Mouse (Mus musculus): ENCODE measurements around the gene Luzp2. TPM values are rescaled to one million over a fixed set of nuclear protein-coding genes. Genes with fewer than 3 reads are reported as not detected.
"Not testable (repeated sequence)": the region's sequence is repeated elsewhere in the genome, so short reads cannot be mapped to it uniquely, and the experiment has no call there.

Gene Luzp2
- polyA plus RNA-seq, 1 experiment from 2014 or later, result 33.3 TPM

DNA sequence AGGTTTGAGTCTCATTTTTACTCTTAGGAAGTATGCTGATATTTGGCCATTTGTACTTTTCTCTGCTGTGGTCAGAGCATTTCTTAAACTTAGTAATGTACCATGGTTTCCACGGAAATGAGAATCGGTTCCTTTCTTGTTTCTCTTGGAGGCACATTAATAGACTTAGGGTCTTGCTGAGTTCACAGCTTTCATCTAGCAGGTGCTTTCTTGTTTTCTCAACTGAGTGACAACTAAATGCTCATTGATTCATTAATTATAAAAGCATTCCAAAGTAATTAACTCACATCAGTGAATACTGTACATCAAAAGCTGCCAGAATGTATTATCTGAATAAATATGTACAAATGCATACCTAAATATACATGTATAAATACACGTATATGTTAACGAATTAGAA is 127.4 kb downstream of the Luzp2 start:
- H3K36me3 ChIP-seq (ENCODE audit: control insufficient read depth, insufficient read depth, low read length), result no peaks in the 10 kb centered on the region
- H3K27me3 ChIP-seq (ENCODE audit: control insufficient read depth, insufficient read depth, low read length), result no peaks in the 10 kb centered on the region
- WGBS, result 86% methylated on average over 4 of the region's 4 CpGs
- no peak overlapping the region for H3K4me2 ChIP-seq (ENCODE audit: low read depth, low read length)
- no peak for ATAC-seq (ENCODE audit: low read depth)
- H3K9me3 ChIP-seq (ENCODE audit: control insufficient read depth, low read length), result no peaks in the 10 kb centered on the region
- no peak overlapping the region for H3K4me3 ChIP-seq (ENCODE audit: low read depth, low read length)
- H3K4me1 ChIP-seq (ENCODE audit: control insufficient read depth, insufficient read depth, low read length), result no peaks in the 10 kb centered on the region
- H3K9ac ChIP-seq (replicated peaks; ENCODE audit: low read depth, low read length), result no peak overlapping the region
- no peak overlapping the region for H3K27ac ChIP-seq (ENCODE audit: low read depth, low read length)

DNA sequence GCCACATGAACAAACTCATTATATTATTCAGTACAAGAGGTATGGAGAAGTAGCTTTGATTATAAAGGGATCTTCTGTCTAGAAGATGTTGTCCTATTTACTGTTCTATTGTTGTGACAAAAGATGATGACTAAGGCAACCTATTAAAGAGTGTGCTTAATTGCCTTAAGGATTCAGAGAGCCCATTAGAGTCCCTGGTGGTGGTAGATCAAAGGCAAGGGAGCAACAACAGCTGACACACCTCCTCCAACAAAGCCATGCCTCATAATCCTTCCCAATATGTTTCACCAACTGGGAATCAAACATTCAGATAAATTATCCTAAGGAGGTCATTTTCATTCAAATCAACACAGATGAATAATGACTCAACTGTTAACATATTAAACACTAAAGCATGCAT is 142.1 kb downstream of the Luzp2 start:
- H3K36me3 ChIP-seq (ENCODE audit: control insufficient read depth, insufficient read depth, low read length), result no peaks in the 10 kb centered on the region
- no peaks in the 10 kb centered on the region for H3K27me3 ChIP-seq (ENCODE audit: control insufficient read depth, insufficient read depth, low read length)
- no peaks in the 10 kb centered on the region for H3K4me1 ChIP-seq (ENCODE audit: control insufficient read depth, insufficient read depth, low read length)
- no peak for ATAC-seq (ENCODE audit: low read depth)
- no peaks in the 10 kb centered on the region for H3K9me3 ChIP-seq (ENCODE audit: control insufficient read depth, low read length)
- H3K4me2 ChIP-seq (ENCODE audit: low read depth, low read length), result no peak overlapping the region
- H3K27ac ChIP-seq (ENCODE audit: low read depth, low read length), result no peak overlapping the region
- H3K4me3 ChIP-seq (ENCODE audit: low read depth, low read length), result no peak overlapping the region
- no peak overlapping the region for H3K9ac ChIP-seq (replicated peaks; ENCODE audit: low read depth, low read length)

DNA sequence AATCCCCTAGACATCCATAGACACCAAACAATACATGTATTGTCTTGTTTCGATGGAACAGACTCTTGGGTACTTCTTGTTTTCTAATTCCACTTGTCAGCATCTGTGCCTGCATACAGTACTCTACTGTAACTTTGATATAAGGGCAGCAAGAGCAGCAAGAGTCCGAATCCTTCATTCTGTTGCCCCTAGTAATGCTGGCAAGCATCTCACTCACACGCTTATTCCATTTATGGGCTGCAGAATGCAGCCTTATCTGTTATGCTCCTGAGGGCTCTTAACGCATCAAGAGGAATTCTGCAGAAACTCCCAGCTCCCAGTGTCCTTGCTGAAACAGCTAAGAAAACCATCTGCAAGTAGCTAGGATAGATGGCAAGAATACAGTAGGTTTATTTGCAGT is 145.3 kb downstream of the Luzp2 start:
- H3K4me1 ChIP-seq (ENCODE audit: control insufficient read depth, insufficient read depth, low read length), result no peaks in the 10 kb centered on the region
- no peaks in the 10 kb centered on the region for H3K36me3 ChIP-seq (ENCODE audit: control insufficient read depth, insufficient read depth, low read length)
- WGBS, result 67% methylated on average over 4 of the region's 4 CpGs
- H3K27ac ChIP-seq (ENCODE audit: low read depth, low read length), result no peak overlapping the region
- H3K4me2 ChIP-seq (ENCODE audit: low read depth, low read length), result no peak overlapping the region
- H3K27me3 ChIP-seq (ENCODE audit: control insufficient read depth, insufficient read depth, low read length), result no peaks in the 10 kb centered on the region
- no peak overlapping the region for H3K4me3 ChIP-seq (ENCODE audit: low read depth, low read length)
- H3K9ac ChIP-seq (replicated peaks; ENCODE audit: low read depth, low read length), result no peak overlapping the region
- no peak for ATAC-seq (ENCODE audit: low read depth)
- no peaks in the 10 kb centered on the region for H3K9me3 ChIP-seq (ENCODE audit: control insufficient read depth, low read length)

DNA sequence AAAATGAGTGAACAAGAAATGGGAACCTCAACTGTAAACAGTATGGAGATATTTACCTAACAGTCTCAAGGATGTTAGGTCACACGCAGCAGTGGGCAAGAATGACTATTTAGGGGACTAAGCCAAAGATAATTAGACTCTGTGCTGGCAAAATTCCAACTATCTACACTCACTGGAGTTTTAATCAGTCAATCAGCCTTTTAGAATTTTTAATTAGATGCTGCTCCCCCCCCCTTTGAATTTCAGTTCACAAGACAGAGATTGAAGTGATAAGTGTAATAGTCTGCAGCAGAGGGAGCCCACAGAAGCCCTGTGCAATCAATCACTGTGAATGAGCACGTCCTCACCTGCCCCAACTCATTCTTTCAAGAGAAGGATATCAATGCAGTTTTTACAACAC is 165.1 kb downstream of the Luzp2 start:
- Histone ChIP-seq H3K27me3 (ENCODE audit: control insufficient read depth, insufficient read depth, low read length) (no peaks in the 10 kb centered on the region), H3K27ac (ENCODE audit: low read depth, low read length) (no peak overlapping the region), H3K36me3 (ENCODE audit: control insufficient read depth, insufficient read depth, low read length) (no peaks in the 10 kb centered on the region), H3K4me1 (ENCODE audit: control insufficient read depth, insufficient read depth, low read length) (no peaks in the 10 kb centered on the region), H3K4me2 (ENCODE audit: low read depth, low read length) (no peak overlapping the region), H3K4me3 (ENCODE audit: low read depth, low read length) (no peak overlapping the region), H3K9me3 (ENCODE audit: control insufficient read depth, low read length) (no peaks in the 10 kb centered on the region), H3K9ac (replicated peaks; ENCODE audit: low read depth, low read length) (no peak overlapping the region)
- 52% methylated on average over 2 of the region's 2 CpGs for WGBS
- no peak; the same call in 1 of the 2 replicates for ATAC-seq (ENCODE audit: low read depth)

DNA sequence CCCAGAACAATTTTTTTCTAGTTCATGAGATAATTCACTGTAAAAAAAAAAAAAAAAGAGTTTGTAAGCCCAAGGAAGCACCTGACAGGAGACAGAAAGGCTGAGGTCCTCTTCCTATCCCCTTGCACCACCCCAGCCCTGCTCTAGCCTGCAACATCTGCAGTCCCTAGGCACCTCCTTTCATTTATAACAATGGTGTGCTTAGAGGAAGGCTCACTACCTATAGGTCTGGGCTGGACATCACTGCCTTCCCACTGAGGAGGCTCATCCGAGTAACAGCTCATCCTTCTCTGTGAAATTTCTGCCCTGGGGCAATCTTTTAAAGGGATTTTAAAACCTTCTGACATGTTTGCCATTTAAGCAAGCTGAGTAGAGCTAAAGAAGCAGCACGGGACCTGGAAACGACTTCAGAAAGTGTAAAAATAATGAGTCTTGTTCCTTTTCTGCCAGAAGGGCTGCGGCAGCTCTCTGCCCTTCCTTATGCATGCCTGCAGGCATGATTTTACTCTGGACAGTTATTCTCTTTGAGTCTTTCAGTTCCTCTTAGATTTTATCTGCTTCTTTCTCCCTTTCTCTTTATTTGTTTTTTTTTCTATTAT is 174.0 kb downstream of the Luzp2 start:
- no peaks in the 10 kb centered on the region for H3K9me3 ChIP-seq (ENCODE audit: control insufficient read depth, low read length)
- H3K4me2 ChIP-seq (ENCODE audit: low read depth, low read length), result no peak overlapping the region
- no peaks in the 10 kb centered on the region for H3K27me3 ChIP-seq (ENCODE audit: control insufficient read depth, insufficient read depth, low read length)
- H3K27ac ChIP-seq (ENCODE audit: low read depth, low read length), result no peak overlapping the region
- ATAC-seq (ENCODE audit: low read depth), result no peak
- H3K4me1 ChIP-seq (ENCODE audit: control insufficient read depth, insufficient read depth, low read length), result no peaks in the 10 kb centered on the region
- no peak overlapping the region for H3K4me3 ChIP-seq (ENCODE audit: low read depth, low read length)
- no peaks in the 10 kb centered on the region for H3K36me3 ChIP-seq (ENCODE audit: control insufficient read depth, insufficient read depth, low read length)
- no peak overlapping the region for H3K9ac ChIP-seq (replicated peaks; ENCODE audit: low read depth, low read length)
- WGBS, result 58% methylated on average over 4 of the region's 4 CpGs

DNA sequence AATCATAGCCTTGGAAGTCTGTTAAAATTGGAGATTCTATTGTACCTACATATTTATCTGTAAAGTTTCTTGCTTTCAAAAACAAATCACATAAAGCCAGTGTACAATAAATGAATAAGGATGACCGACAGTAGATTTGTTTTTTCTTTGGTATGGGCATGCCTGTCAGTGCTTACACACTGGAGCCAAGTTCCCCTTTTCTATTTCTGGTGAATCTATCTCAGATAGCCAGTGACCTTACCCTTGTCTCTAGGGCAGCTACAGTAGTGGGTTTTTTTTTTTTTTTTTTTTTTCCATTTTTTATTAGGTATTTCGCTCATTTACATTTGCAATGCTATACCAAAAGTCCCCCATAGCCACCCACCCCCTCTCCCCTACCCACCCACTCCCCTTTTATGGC is 298.6 kb downstream of the Luzp2 start:
- H3K27me3 ChIP-seq (ENCODE audit: control insufficient read depth, insufficient read depth, low read length); H3K27ac ChIP-seq (ENCODE audit: low read depth, low read length); ATAC-seq (ENCODE audit: low read depth); H3K36me3 ChIP-seq (ENCODE audit: control insufficient read depth, insufficient read depth, low read length); H3K9me3 ChIP-seq (ENCODE audit: control insufficient read depth, low read length); H3K9ac ChIP-seq (replicated peaks; ENCODE audit: low read depth, low read length); H3K4me2 ChIP-seq (ENCODE audit: low read depth, low read length); H3K4me1 ChIP-seq (ENCODE audit: control insufficient read depth, insufficient read depth, low read length); H3K4me3 ChIP-seq (ENCODE audit: low read depth, low read length): not testable (repeated sequence)
- 93% methylated on average over 1 of the region's 2 CpGs for WGBS

DNA sequence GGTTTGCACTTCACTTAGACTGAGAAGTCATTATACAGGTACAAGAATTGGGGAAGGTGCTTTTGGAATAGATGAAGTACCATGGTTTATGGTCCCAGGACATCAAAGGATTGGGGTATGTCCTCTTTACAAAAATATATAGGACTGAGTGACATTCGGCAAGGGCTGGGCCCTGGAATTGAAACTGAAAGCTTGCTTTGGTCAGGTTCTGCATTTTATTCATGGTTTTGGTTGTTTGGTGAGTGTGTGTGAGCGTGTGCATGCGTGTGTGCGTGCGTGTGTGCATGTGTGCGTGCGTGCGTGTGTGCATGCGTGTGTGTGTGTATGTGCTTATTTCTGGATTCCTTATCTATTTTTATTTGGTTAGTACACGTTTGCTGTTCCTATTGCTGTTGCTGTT is 353.6 kb downstream of the Luzp2 start:
- Histone ChIP-seq H3K27ac (ENCODE audit: low read depth, low read length) (no peak overlapping the region), H3K4me3 (ENCODE audit: low read depth, low read length) (no peak overlapping the region), H3K9ac (replicated peaks; ENCODE audit: low read depth, low read length) (no peak overlapping the region), H3K4me1 (ENCODE audit: control insufficient read depth, insufficient read depth, low read length) (no peaks in the 10 kb centered on the region), H3K27me3 (ENCODE audit: control insufficient read depth, insufficient read depth, low read length) (no peaks in the 10 kb centered on the region), H3K9me3 (ENCODE audit: control insufficient read depth, low read length) (no peaks in the 10 kb centered on the region), H3K36me3 (ENCODE audit: control insufficient read depth, insufficient read depth, low read length) (no peaks in the 10 kb centered on the region), H3K4me2 (ENCODE audit: low read depth, low read length) (no peak overlapping the region)
- no peak for ATAC-seq (ENCODE audit: low read depth)
- 92% methylated on average over 10 of the region's 10 CpGs for WGBS

DNA sequence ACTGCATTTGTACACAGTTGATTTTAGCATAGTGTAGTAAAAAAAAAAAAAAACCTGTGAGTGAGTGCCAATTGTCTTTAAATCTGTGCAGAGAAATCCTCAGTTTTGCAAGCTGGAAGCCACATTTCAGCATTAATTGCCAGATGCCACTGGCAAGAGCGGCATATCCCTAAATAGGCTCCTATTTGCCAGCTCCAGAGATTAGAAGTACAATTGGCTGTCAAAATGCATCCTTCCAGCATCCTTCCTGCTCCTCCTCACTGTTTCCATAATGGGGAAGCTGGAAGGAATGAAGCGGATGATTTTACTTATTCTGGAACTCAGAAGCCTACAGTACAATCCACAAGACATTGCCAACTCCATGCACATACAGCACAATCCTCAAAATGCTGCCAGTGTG is 354.2 kb downstream of the Luzp2 start:
- Histone ChIP-seq H3K4me1 (ENCODE audit: control insufficient read depth, insufficient read depth, low read length) (no peaks in the 10 kb centered on the region), H3K27ac (ENCODE audit: low read depth, low read length) (no peak overlapping the region), H3K4me2 (ENCODE audit: low read depth, low read length) (no peak overlapping the region), H3K4me3 (ENCODE audit: low read depth, low read length) (no peak overlapping the region), H3K9me3 (ENCODE audit: control insufficient read depth, low read length) (no peaks in the 10 kb centered on the region), H3K9ac (replicated peaks; ENCODE audit: low read depth, low read length) (no peak overlapping the region), H3K27me3 (ENCODE audit: control insufficient read depth, insufficient read depth, low read length) (no peaks in the 10 kb centered on the region), H3K36me3 (ENCODE audit: control insufficient read depth, insufficient read depth, low read length) (no peaks in the 10 kb centered on the region)
- no peak for ATAC-seq (ENCODE audit: low read depth)
- 74% methylated on average over 2 of the region's 2 CpGs for WGBS

DNA sequence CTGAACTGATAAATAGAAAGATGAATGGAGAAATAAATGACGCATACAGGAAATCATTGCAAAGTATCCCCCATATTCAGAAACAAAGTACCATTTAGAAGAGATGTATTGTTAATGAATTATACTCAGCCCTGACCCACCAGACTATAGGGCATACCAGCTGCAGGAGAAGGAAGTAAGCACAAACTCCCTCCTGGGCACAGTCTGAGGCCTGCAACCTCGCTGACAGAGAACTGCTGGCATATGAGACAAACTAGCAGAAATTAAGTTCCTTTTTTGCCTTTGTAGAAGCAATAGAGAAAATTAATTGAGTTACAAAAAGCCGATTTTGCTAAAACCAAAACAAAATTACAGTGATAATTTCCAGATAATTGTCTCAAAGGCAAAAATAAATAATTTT is 355.4 kb downstream of the Luzp2 start:
- no peak for ATAC-seq (ENCODE audit: low read depth)
- no peak overlapping the region for H3K4me3 ChIP-seq (ENCODE audit: low read depth, low read length)
- H3K9me3 ChIP-seq (ENCODE audit: control insufficient read depth, low read length), result no peaks in the 10 kb centered on the region
- no peak overlapping the region for H3K9ac ChIP-seq (replicated peaks; ENCODE audit: low read depth, low read length)
- H3K36me3 ChIP-seq (ENCODE audit: control insufficient read depth, insufficient read depth, low read length), result no peaks in the 10 kb centered on the region
- H3K4me2 ChIP-seq (ENCODE audit: low read depth, low read length), result no peak overlapping the region
- H3K27ac ChIP-seq (ENCODE audit: low read depth, low read length), result no peak overlapping the region
- H3K27me3 ChIP-seq (ENCODE audit: control insufficient read depth, insufficient read depth, low read length), result no peaks in the 10 kb centered on the region
- WGBS, result 81% methylated on average over 3 of the region's 3 CpGs
- no peaks in the 10 kb centered on the region for H3K4me1 ChIP-seq (ENCODE audit: control insufficient read depth, insufficient read depth, low read length)

DNA sequence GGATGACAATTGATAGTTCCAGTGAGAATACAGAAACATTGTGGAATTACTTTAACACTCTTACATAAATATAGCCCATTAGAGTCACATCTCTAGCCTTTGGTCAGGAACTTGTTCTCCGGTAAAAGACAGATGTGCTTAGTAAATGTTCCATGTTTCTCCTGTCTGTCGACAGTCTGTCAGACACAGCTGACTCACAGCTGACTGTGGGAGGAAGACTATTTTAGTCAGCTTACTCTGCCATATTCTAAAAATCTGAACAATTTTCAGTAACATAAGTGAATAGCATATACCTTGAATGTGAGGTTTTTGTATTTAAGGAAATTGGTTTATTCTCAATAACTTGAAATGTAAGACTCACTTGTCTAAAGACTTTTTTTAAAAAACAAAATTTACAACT is 363.5 kb downstream of the Luzp2 start:
- no peak overlapping the region for H3K27ac ChIP-seq (ENCODE audit: low read depth, low read length)
- WGBS, result 84% methylated on average over 2 of the region's 2 CpGs
- H3K9ac ChIP-seq (replicated peaks; ENCODE audit: low read depth, low read length), result no peak overlapping the region

More for the DNA sequence above, 363.5 kb downstream of the Luzp2 start:
- ATAC-seq (ENCODE audit: low read depth), result no peak
- no peaks in the 10 kb centered on the region for H3K27me3 ChIP-seq (ENCODE audit: control insufficient read depth, insufficient read depth, low read length)
- no peak overlapping the region for H3K4me3 ChIP-seq (ENCODE audit: low read depth, low read length)
- H3K4me1 ChIP-seq (ENCODE audit: control insufficient read depth, insufficient read depth, low read length), result no peaks in the 10 kb centered on the region
- no peak overlapping the region for H3K4me2 ChIP-seq (ENCODE audit: low read depth, low read length)
- no peaks in the 10 kb centered on the region for H3K36me3 ChIP-seq (ENCODE audit: control insufficient read depth, insufficient read depth, low read length)
- H3K9me3 ChIP-seq (ENCODE audit: control insufficient read depth, low read length), result no peaks in the 10 kb centered on the region
